Mouse (Mus musculus) olfactory bulb, adult 2 months (tissue): Measurements from ENCODE around the gene Endov.

ENCODE experiments used
- CTCF ChIP-seq: fragments of 200-500 bp; IDR thresholded peaks from 2 replicates; pipeline ENCODE4 v1.5.1; 2012; ENCODE audit warnings: low read depth, mild to moderate bottlenecking, low read length, moderate library complexity; ENCODE audit not compliant: insufficient read depth
- POLR2A ChIP-seq: fragments of 200-500 bp; IDR thresholded peaks from 2 replicates; pipeline ENCODE4 v1.6.1; 2012; ENCODE audit warnings: mild to moderate bottlenecking, low read depth, low read length, moderate library complexity; ENCODE audit not compliant: insufficient read depth

DNA sequence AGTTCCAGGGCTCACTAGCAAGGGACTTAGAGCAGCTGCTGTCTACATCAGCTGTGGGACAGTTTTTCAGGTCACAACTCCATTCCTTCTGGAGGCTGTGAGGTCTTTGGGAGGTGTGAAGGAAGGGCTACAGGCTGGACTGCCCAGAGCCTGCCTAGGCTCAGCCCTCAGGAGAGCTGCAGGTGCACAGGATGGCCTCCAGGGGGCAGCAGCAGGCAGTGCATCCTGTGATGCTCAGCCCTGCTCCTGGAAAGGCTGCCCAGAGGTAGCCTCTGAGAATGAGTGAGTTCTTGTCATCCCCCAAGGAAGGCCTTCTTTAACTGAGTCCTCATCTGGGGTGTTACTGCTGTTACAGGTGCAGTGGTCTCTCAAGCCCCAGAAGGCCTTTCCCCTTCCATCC is 12.5 kb downstream of the Endov start:
- TF ChIP-seq CTCF, result peak; percentile 97
- no peak for TF ChIP-seq POLR2A
